Mouse (Mus musculus) retina, embryonic 14.5 days (tissue): ENCODE data around the gene Zfp821.
"Not testable (repeated sequence)": the region's sequence is repeated elsewhere in the genome, so short reads cannot be mapped to it uniquely, and the experiment has no call there.

Experiments
- DNase-seq: peaks from one replicate; pipeline ENCODE4 v3.0.0-alpha.2; 2015; ENCODE audit warnings: low spot score

The Zfp821 gene

GRCm38 (mm10) chr8:109714961-109715360 lies 9.6 kb downstream of the Zfp821 start:
- DNase-seq = no peak

- no peak for DNase-seq
Measured at GRCm38 (mm10) chr8:109725106-109725505, 19.8 kb downstream of the Zfp821 start.

- DNase-seq = no peak
Measured at GRCm38 (mm10) chr8:109731012-109731411, 25.7 kb downstream of the Zfp821 start.

- DNase-seq = no peak
Measured at GRCm38 (mm10) chr8:109734018-109734417, 28.7 kb downstream of the Zfp821 start.

- DNase-seq = no peak
Measured at GRCm38 (mm10) chr8:109736819-109737218, 31.5 kb downstream of the Zfp821 start.

- DNase-seq = peak; percentile 93
Measured at GRCm38 (mm10) chr8:109737237-109738048, 32.1 kb downstream of the Zfp821 start, which contains the start of gene Atxn1l. TSS of gene Atxn1l (minus strand) at chr8:109737739.

GRCm38 (mm10) chr8:109738049-109738380 lies 32.7 kb downstream of the Zfp821 start:
- DNase-seq = no peak

- DNase-seq = no peak
Measured at GRCm38 (mm10) chr8:109747468-109748199, 42.3 kb downstream of the Zfp821 start.

- DNase-seq = no peak
Measured at GRCm38 (mm10) chr8:109750274-109750673, 44.9 kb downstream of the Zfp821 start.

GRCm38 (mm10) chr8:109750699-109751098 lies 45.4 kb downstream of the Zfp821 start:
- no peak for DNase-seq

- no peak for DNase-seq
Measured at GRCm38 (mm10) chr8:109751731-109752485, 46.6 kb downstream of the Zfp821 start.

GRCm38 (mm10) chr8:109754696-109755095 lies 49.4 kb downstream of the Zfp821 start:
- DNase-seq = no peak

- not testable (repeated sequence) for DNase-seq
Measured at GRCm38 (mm10) chr8:109755554-109755953, 50.2 kb downstream of the Zfp821 start.

GRCm38 (mm10) chr8:109756849-109757248 lies 51.5 kb downstream of the Zfp821 start:
- no peak for DNase-seq

GRCm38 (mm10) chr8:109759426-109759825 lies 54.1 kb downstream of the Zfp821 start:
- DNase-seq = no peak

GRCm38 (mm10) chr8:109760221-109760620 lies 54.9 kb downstream of the Zfp821 start:
- DNase-seq = no peak

GRCm38 (mm10) chr8:109764031-109764430 lies 58.7 kb downstream of the Zfp821 start:
- DNase-seq = no peak

- no peak for DNase-seq
Measured at GRCm38 (mm10) chr8:109766081-109766480, 60.7 kb downstream of the Zfp821 start.

GRCm38 (mm10) chr8:109773154-109773553 lies 67.8 kb downstream of the Zfp821 start:
- no peak for DNase-seq
